Mouse (Mus musculus) left cerebral cortex, adult 18-20 months (tissue): ENCODE measurements around the gene Nfic. TPM values are rescaled to one million over a fixed set of nuclear protein-coding genes. Genes with fewer than 3 reads are reported as not detected.
A peak's percentile ranks its signal among the peaks of the same experiment; 100 is the strongest.

Experiments used
- DNase-seq, 2 experiments: peaks; one replicate each; pipeline ENCODE4 v3.0.0; 2021 to 2022; ENCODE audit warnings: low spot score in 2 of 2, mixed read lengths in 1 of 2
- total RNA-seq, 2 experiments: library from RNA; stranded (reverse); gene quantifications; 2 replicates each; pipeline ENCODE4 v1.2.3; 2021

The Nfic gene
- total RNA-seq, 2 experiments from 2014 or later: 84.7 to 91.7 TPM

GRCm38 (mm10) chr10:81408424-81408729, 47.1 kb downstream of the Nfic start:
- no peak for DNase-seq

- DNase-seq: peak; percentile 69 to 77
Measured at GRCm38 (mm10) chr10:81407539-81408423, 47.7 kb downstream of the Nfic start.

- no peak for DNase-seq
Measured at GRCm38 (mm10) chr10:81406504-81407440, 48.7 kb downstream of the Nfic start.

- peak; percentile 52 to 67 for DNase-seq
Measured at GRCm38 (mm10) chr10:81405588-81406201, 49.7 kb downstream of the Nfic start.

- no peak for DNase-seq
Measured at GRCm38 (mm10) chr10:81404720-81405119, 50.7 kb downstream of the Nfic start.

- no peak for DNase-seq
Measured at GRCm38 (mm10) chr10:81404082-81404481, 51.4 kb downstream of the Nfic start.

- DNase-seq: no peak
Measured at GRCm38 (mm10) chr10:81403511-81403910, 51.9 kb downstream of the Nfic start.

GRCm38 (mm10) chr10:81402227-81402765, 53.1 kb downstream of the Nfic start:
- DNase-seq: no peak

- peak in 1 of 2 experiments; percentile 53 for DNase-seq
Measured at GRCm38 (mm10) chr10:81401521-81402226, 53.8 kb downstream of the Nfic start.

- no peak for DNase-seq
Measured at GRCm38 (mm10) chr10:81401205-81401520, 54.3 kb downstream of the Nfic start.

- no peak for DNase-seq
Measured at GRCm38 (mm10) chr10:81400371-81401204, 54.8 kb downstream of the Nfic start.

GRCm38 (mm10) chr10:81399798-81400308, 55.6 kb downstream of the Nfic start:
- no peak for DNase-seq

GRCm38 (mm10) chr10:81399296-81399695, 56.1 kb downstream of the Nfic start:
- no peak for DNase-seq

- no peak for DNase-seq
Measured at GRCm38 (mm10) chr10:81396749-81397148, 58.7 kb downstream of the Nfic start.

- DNase-seq: no peak
Measured at GRCm38 (mm10) chr10:81395865-81396264, 59.6 kb downstream of the Nfic start.

GRCm38 (mm10) chr10:81395127-81395526, 60.3 kb downstream of the Nfic start:
- peak; percentile 46 to 59 for DNase-seq

- DNase-seq: no peak
Measured at GRCm38 (mm10) chr10:81393456-81394063, 61.9 kb downstream of the Nfic start.

GRCm38 (mm10) chr10:81392781-81393185, 62.7 kb downstream of the Nfic start, which contains the start of gene Smim24:
Gene Smim24, plus strand, starts transcription at chr10:81393051.
- DNase-seq: no peak

- no peak for DNase-seq
Measured at GRCm38 (mm10) chr10:81392270-81392669, 63.2 kb downstream of the Nfic start.
